Mouse (Mus musculus): ENCODE results near the gene Xylb. TPM values are rescaled to one million over a fixed set of nuclear protein-coding genes. Genes with fewer than 3 reads are reported as not detected.
A peak's percentile ranks its signal among the peaks of the same experiment; 100 is the strongest.

Gene Xylb
- polyA plus RNA-seq, 1 experiment from 2014 or later = 2.4 TPM

- Histone ChIP-seq H3K4me2 (ENCODE audit: low read length) (peak overlapping the region; percentile 98), H3K27me3 (replicated peaks; ENCODE audit: control insufficient read depth, insufficient read depth, low read length) (no peaks in the 10 kb centered on the region), H3K27ac (ENCODE audit: low read depth, low read length) (peak overlapping the region; percentile 91), H3K36me3 (ENCODE audit: control insufficient read depth, insufficient read depth, low read length) (no peaks in the 10 kb centered on the region), H3K9me3 (replicated peaks; ENCODE audit: control insufficient read depth, low read length) (no peaks in the 10 kb centered on the region), H3K9ac (ENCODE audit: low read length) (peak overlapping the region; percentile 87), H3K4me3 (ENCODE audit: low read depth, low read length) (peak overlapping the region; percentile 92), H3K4me1 (ENCODE audit: control insufficient read depth, insufficient read depth, low read length) (peaks cover 17% of the 10 kb centered on the region)
- DNase-seq (ENCODE audit: low spot score) = no peak
- no peak for ATAC-seq
- 6% methylated on average over 9 of the region's 9 CpGs for WGBS
Measured at GRCm38 (mm10) chr9:119323260-119323645, 33.9 kb upstream of the Xylb start.

- Histone ChIP-seq H3K27me3 (replicated peaks; ENCODE audit: control insufficient read depth, insufficient read depth, low read length) (no peaks in the 10 kb centered on the region), H3K4me2 (ENCODE audit: low read length) (no peak overlapping the region), H3K36me3 (ENCODE audit: control insufficient read depth, insufficient read depth, low read length) (no peaks in the 10 kb centered on the region), H3K4me1 (ENCODE audit: control insufficient read depth, insufficient read depth, low read length) (peaks cover 17% of the 10 kb centered on the region), H3K4me3 (ENCODE audit: low read depth, low read length) (no peak overlapping the region), H3K9me3 (replicated peaks; ENCODE audit: control insufficient read depth, low read length) (no peaks in the 10 kb centered on the region), H3K9ac (ENCODE audit: low read length) (no peak overlapping the region), H3K27ac (ENCODE audit: low read depth, low read length) (no peak overlapping the region)
- ATAC-seq (no peak), DNase-seq (ENCODE audit: low spot score) (no peak)
- WGBS = 79% methylated on average over 1 of the region's 1 CpGs
Measured at GRCm38 (mm10) chr9:119324130-119324529, 33.1 kb upstream of the Xylb start.

- no peaks in the 10 kb centered on the region for H3K36me3 ChIP-seq (ENCODE audit: control insufficient read depth, insufficient read depth, low read length)
- H3K4me1 ChIP-seq (ENCODE audit: control insufficient read depth, insufficient read depth, low read length) = peaks cover under 1% of the 10 kb centered on the region; the same call in 1 of the 2 replicates
- no peaks in the 10 kb centered on the region for H3K27me3 ChIP-seq (replicated peaks; ENCODE audit: control insufficient read depth, insufficient read depth, low read length)
- no peak overlapping the region for H3K4me2 ChIP-seq (ENCODE audit: low read length)
- DNase-seq (ENCODE audit: low spot score) (no peak), ATAC-seq (no peak)
- H3K9ac ChIP-seq (ENCODE audit: low read length) = no peak overlapping the region
- no peak overlapping the region for H3K27ac ChIP-seq (ENCODE audit: low read depth, low read length)
- 87% methylated on average over 3 of the region's 3 CpGs for WGBS
- no peaks in the 10 kb centered on the region for H3K9me3 ChIP-seq (replicated peaks; ENCODE audit: control insufficient read depth, low read length)
- no peak overlapping the region for H3K4me3 ChIP-seq (ENCODE audit: low read depth, low read length)
Measured at GRCm38 (mm10) chr9:119328488-119328887, 28.7 kb upstream of the Xylb start.

GRCm38 (mm10) chr9:119330186-119330963 is 26.8 kb upstream of the Xylb start:
- Histone ChIP-seq H3K4me3 (ENCODE audit: low read depth, low read length) (no peak overlapping the region), H3K36me3 (ENCODE audit: control insufficient read depth, insufficient read depth, low read length) (no peaks in the 10 kb centered on the region), H3K27me3 (replicated peaks; ENCODE audit: control insufficient read depth, insufficient read depth, low read length) (no peaks in the 10 kb centered on the region), H3K9ac (ENCODE audit: low read length) (no peak overlapping the region), H3K27ac (ENCODE audit: low read depth, low read length) (no peak overlapping the region), H3K4me1 (ENCODE audit: control insufficient read depth, insufficient read depth, low read length) (no peaks in the 10 kb centered on the region), H3K9me3 (replicated peaks; ENCODE audit: control insufficient read depth, low read length) (no peaks in the 10 kb centered on the region), H3K4me2 (ENCODE audit: low read length) (no peak overlapping the region)
- ATAC-seq (no peak), DNase-seq (ENCODE audit: low spot score) (no peak)
- WGBS = 93% methylated on average over 15 of the region's 15 CpGs

- Histone ChIP-seq H3K4me1 (ENCODE audit: control insufficient read depth, insufficient read depth, low read length) (peaks cover under 1% of the 10 kb centered on the region; the same call in 1 of the 2 replicates), H3K9ac (ENCODE audit: low read length) (no peak overlapping the region), H3K9me3 (replicated peaks; ENCODE audit: control insufficient read depth, low read length) (no peaks in the 10 kb centered on the region), H3K4me3 (ENCODE audit: low read depth, low read length) (no peak overlapping the region), H3K4me2 (ENCODE audit: low read length) (no peak overlapping the region), H3K27ac (ENCODE audit: low read depth, low read length) (no peak overlapping the region), H3K27me3 (replicated peaks; ENCODE audit: control insufficient read depth, insufficient read depth, low read length) (no peaks in the 10 kb centered on the region), H3K36me3 (ENCODE audit: control insufficient read depth, insufficient read depth, low read length) (no peaks in the 10 kb centered on the region)
- 79% methylated on average over 10 of the region's 10 CpGs for WGBS
- DNase-seq (ENCODE audit: low spot score) (no peak), ATAC-seq (no peak)
Measured at GRCm38 (mm10) chr9:119334324-119334723, 22.9 kb upstream of the Xylb start.

- no peak for DNase-seq (ENCODE audit: low spot score)
- WGBS = 80% methylated on average over 2 of the region's 2 CpGs
Measured at GRCm38 (mm10) chr9:119334834-119335233, 22.3 kb upstream of the Xylb start.

GRCm38 (mm10) chr9:119335571-119335970 is 21.6 kb upstream of the Xylb start:
- Histone ChIP-seq H3K9me3 (replicated peaks; ENCODE audit: control insufficient read depth, low read length) (no peaks in the 10 kb centered on the region), H3K36me3 (ENCODE audit: control insufficient read depth, insufficient read depth, low read length) (no peaks in the 10 kb centered on the region), H3K9ac (ENCODE audit: low read length) (no peak overlapping the region), H3K27ac (ENCODE audit: low read depth, low read length) (no peak overlapping the region), H3K27me3 (replicated peaks; ENCODE audit: control insufficient read depth, insufficient read depth, low read length) (no peaks in the 10 kb centered on the region), H3K4me1 (ENCODE audit: control insufficient read depth, insufficient read depth, low read length) (peaks cover 8% of the 10 kb centered on the region), H3K4me3 (ENCODE audit: low read depth, low read length) (no peak overlapping the region), H3K4me2 (ENCODE audit: low read length) (no peak overlapping the region)
- DNase-seq (ENCODE audit: low spot score) (no peak), ATAC-seq (no peak)
- WGBS = 82% methylated on average over 4 of the region's 4 CpGs

More at GRCm38 (mm10) chr9:119334834-119335233, 22.3 kb upstream of the Xylb start:
- Histone ChIP-seq H3K27ac (ENCODE audit: low read depth, low read length) (no peak overlapping the region), H3K4me2 (ENCODE audit: low read length) (no peak overlapping the region), H3K27me3 (replicated peaks; ENCODE audit: control insufficient read depth, insufficient read depth, low read length) (no peaks in the 10 kb centered on the region), H3K9ac (ENCODE audit: low read length) (no peak overlapping the region), H3K4me3 (ENCODE audit: low read depth, low read length) (no peak overlapping the region), H3K36me3 (ENCODE audit: control insufficient read depth, insufficient read depth, low read length) (no peaks in the 10 kb centered on the region), H3K4me1 (ENCODE audit: control insufficient read depth, insufficient read depth, low read length) (peaks cover 6% of the 10 kb centered on the region), H3K9me3 (replicated peaks; ENCODE audit: control insufficient read depth, low read length) (no peaks in the 10 kb centered on the region)
- no peak for ATAC-seq

- Histone ChIP-seq H3K4me1 (ENCODE audit: control insufficient read depth, insufficient read depth, low read length) (peaks cover 17% of the 10 kb centered on the region), H3K36me3 (ENCODE audit: control insufficient read depth, insufficient read depth, low read length) (peaks cover under 1% of the 10 kb centered on the region; the same call in 1 of the 2 replicates), H3K9ac (ENCODE audit: low read length) (no peak overlapping the region), H3K9me3 (replicated peaks; ENCODE audit: control insufficient read depth, low read length) (no peaks in the 10 kb centered on the region), H3K4me3 (ENCODE audit: low read depth, low read length) (no peak overlapping the region), H3K27me3 (replicated peaks; ENCODE audit: control insufficient read depth, insufficient read depth, low read length) (no peaks in the 10 kb centered on the region), H3K27ac (ENCODE audit: low read depth, low read length) (no peak overlapping the region), H3K4me2 (ENCODE audit: low read length) (no peak overlapping the region)
- no peak for ATAC-seq
- 91% methylated on average over 14 of the region's 14 CpGs for WGBS
- DNase-seq (ENCODE audit: low spot score) = no peak
Measured at GRCm38 (mm10) chr9:119337842-119338241, 19.3 kb upstream of the Xylb start.

- Histone ChIP-seq H3K9ac (ENCODE audit: low read length) (no peak overlapping the region), H3K36me3 (ENCODE audit: control insufficient read depth, insufficient read depth, low read length) (peaks cover 6% of the 10 kb centered on the region), H3K4me1 (ENCODE audit: control insufficient read depth, insufficient read depth, low read length) (peaks cover 19% of the 10 kb centered on the region), H3K4me3 (ENCODE audit: low read depth, low read length) (no peak overlapping the region), H3K9me3 (replicated peaks; ENCODE audit: control insufficient read depth, low read length) (no peaks in the 10 kb centered on the region), H3K27ac (ENCODE audit: low read depth, low read length) (no peak overlapping the region), H3K4me2 (ENCODE audit: low read length) (no peak overlapping the region), H3K27me3 (replicated peaks; ENCODE audit: control insufficient read depth, insufficient read depth, low read length) (no peaks in the 10 kb centered on the region)
- DNase-seq (ENCODE audit: low spot score) = no peak
- 96% methylated on average over 3 of the region's 3 CpGs for WGBS
- no peak for ATAC-seq
Measured at GRCm38 (mm10) chr9:119338350-119338749, 18.8 kb upstream of the Xylb start.

Data from forebrain, embryonic 14.5 days (tissue).